Mouse (Mus musculus): ENCODE measurements around the gene Yeats4. TPM values are rescaled to one million over a fixed set of nuclear protein-coding genes. Genes with fewer than 3 reads are reported as not detected.
"Not testable (repeated sequence)": the region's sequence is repeated elsewhere in the genome, so short reads cannot be mapped to it uniquely, and the experiment has no call there.

Gene Yeats4
- polyA plus RNA-seq, 1 experiment, result 27.8 TPM

DNA sequence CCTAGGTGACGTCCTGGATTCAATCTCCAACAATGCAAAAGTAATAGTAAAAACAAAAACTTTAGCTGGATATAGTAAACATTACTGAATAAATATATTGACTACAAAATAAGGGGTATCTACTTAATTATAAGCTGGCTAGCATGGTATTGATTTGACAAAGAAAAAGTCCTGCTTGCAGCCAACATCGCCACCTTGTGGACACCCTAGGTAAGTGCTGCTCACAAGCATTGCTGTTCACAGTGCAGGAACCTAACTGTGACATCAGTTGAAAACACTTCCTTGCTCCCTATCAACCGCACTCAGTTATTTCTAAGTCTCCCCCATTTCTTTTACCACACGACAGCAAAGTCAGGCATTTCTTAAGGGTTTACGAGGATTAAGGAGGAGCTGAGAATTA lies 7.5 kb downstream of the Yeats4 start:
- Histone ChIP-seq H3K79me2 (ENCODE audit: control insufficient read depth, insufficient read depth) (no peaks in the 10 kb centered on the region), H3K36me3 (ENCODE audit: control insufficient read depth, insufficient read depth) (peaks cover 30% of the 10 kb centered on the region), H3K4me2 (ENCODE audit: low read depth) (no peak overlapping the region), H3K27me3 (ENCODE audit: control insufficient read depth, insufficient read depth, insufficient read length) (no peaks in the 10 kb centered on the region), H3ac (ENCODE audit: control insufficient read depth, insufficient read length) (no peak overlapping the region), H3K4me3 (no peak overlapping the region)
- TF ChIP-seq TCF3 (IDR thresholded peaks at IDR 0.05; ENCODE audit: insufficient read length, low read depth), result no peak

DNA sequence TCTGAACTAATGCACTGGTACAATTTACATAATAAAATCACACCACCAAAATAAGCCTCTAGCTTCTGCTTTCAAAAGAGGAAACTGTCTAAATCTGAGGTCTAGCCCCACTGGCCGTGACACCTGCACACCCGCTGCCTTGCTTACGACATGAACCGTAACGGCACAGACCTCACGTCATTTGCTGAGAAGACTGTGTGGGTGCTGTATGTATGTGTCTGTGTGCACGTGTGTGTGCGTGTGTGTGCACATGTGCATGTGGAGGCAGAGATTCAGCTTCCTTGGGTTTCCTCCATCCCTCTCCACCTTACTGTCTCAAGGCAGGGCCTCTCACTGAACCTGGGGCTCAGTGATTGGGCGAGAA lies 8.2 kb downstream of the Yeats4 start:
- no peak overlapping the region for H3K4me3 ChIP-seq
- H3K79me2 ChIP-seq (ENCODE audit: control insufficient read depth, insufficient read depth), result no peaks in the 10 kb centered on the region
- peaks cover 30% of the 10 kb centered on the region for H3K36me3 ChIP-seq (ENCODE audit: control insufficient read depth, insufficient read depth)
- H3K4me2 ChIP-seq (ENCODE audit: low read depth), result no peak overlapping the region
- no peaks in the 10 kb centered on the region for H3K27me3 ChIP-seq (ENCODE audit: control insufficient read depth, insufficient read depth, insufficient read length)
- H3ac ChIP-seq (ENCODE audit: control insufficient read depth, insufficient read length), result no peak overlapping the region
- TF ChIP-seq POLR2AphosphoS2 (IDR thresholded peaks at IDR 0.05; ENCODE audit: insufficient read length, low read depth), result no peak
- TF ChIP-seq POLR2A (IDR thresholded peaks at IDR 0.05; ENCODE audit: insufficient read length, low read depth), result no peak
- TF ChIP-seq TCF12 (IDR thresholded peaks at IDR 0.05; ENCODE audit: insufficient read depth, poor library complexity, severe bottlenecking), result no peak
- no peak for TF ChIP-seq SRF (IDR thresholded peaks at IDR 0.05; ENCODE audit: control insufficient read depth, insufficient read length, low read depth)
- no peak for TF ChIP-seq USF1 (IDR thresholded peaks at IDR 0.05; ENCODE audit: low read depth)
- no peak for TF ChIP-seq CEBPB (IDR thresholded peaks at IDR 0.05; ENCODE audit: insufficient read depth, poor library complexity, severe bottlenecking)
- no peak for TF ChIP-seq MAX (IDR thresholded peaks at IDR 0.05; ENCODE audit: low read depth)
- TF ChIP-seq E2F4 (IDR thresholded peaks at IDR 0.05; ENCODE audit: insufficient read depth), result no peak
- TF ChIP-seq TCF3 (IDR thresholded peaks at IDR 0.05; ENCODE audit: insufficient read length, low read depth), result no peak
- TF ChIP-seq REST (IDR thresholded peaks at IDR 0.05; ENCODE audit: insufficient read depth, insufficient read length), result no peak
- TF ChIP-seq MYOG (IDR thresholded peaks at IDR 0.05; ENCODE audit: control insufficient read depth in 1 of 3, insufficient read depth in 1 of 3, insufficient read length in 2 of 3, low read depth in 2 of 3), result no peak
- no peak for TF ChIP-seq MYOD1 (IDR thresholded peaks at IDR 0.05; ENCODE audit: control insufficient read depth in 1 of 3, insufficient read length in 2 of 3, low read depth in 2 of 3)

DNA sequence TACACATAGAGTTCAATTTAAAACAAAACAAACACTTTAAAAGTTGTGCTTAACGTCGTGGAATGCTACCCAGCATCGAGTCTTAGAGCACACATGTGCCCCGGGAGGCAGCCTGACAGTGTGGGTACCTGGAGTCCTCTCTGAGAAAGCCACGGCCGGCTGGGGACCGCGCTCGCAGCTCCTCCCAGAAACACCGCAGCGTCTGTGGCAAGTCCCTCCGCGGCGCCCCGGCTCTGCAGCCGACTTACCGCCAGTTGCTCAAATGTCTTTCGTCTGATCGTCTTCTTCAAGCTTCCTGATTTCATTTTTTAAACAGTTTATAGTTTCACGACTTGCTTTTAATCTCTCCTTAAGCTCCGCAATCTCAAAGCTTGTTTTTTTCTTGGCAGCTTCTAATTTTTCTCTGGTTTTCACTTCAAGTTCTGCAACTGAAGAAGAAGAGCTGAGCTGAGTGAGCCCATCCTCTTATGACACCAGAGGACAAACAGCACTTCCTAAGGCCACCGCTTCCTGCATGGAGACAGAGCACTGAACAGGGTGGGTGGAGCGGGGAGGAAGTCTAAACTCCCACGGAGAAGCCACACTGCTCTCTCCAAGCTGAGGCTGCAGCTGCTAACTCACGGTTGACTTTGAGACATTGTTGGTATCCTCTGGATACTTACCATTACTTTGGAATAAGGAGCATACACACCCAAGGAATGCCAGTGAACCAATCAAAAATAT lies 8.7 kb downstream of the Yeats4 start:
- no peak overlapping the region for H3K4me2 ChIP-seq (ENCODE audit: low read depth)
- H3K4me3 ChIP-seq, result no peak overlapping the region
- no peak overlapping the region for H3ac ChIP-seq (ENCODE audit: control insufficient read depth, insufficient read length)
- H3K27me3 ChIP-seq (ENCODE audit: control insufficient read depth, insufficient read depth, insufficient read length), result no peaks in the 10 kb centered on the region
- no peaks in the 10 kb centered on the region for H3K79me2 ChIP-seq (ENCODE audit: control insufficient read depth, insufficient read depth)
- TF ChIP-seq MYOG (IDR thresholded peaks at IDR 0.05; ENCODE audit: control insufficient read depth in 1 of 3, insufficient read depth in 1 of 3, insufficient read length in 2 of 3, low read depth in 2 of 3) (no peak), MAX (IDR thresholded peaks at IDR 0.05; ENCODE audit: low read depth) (no peak), CEBPB (IDR thresholded peaks at IDR 0.05; ENCODE audit: insufficient read depth, poor library complexity, severe bottlenecking) (no peak), USF1 (IDR thresholded peaks at IDR 0.05; ENCODE audit: low read depth) (no peak), TCF3 (IDR thresholded peaks at IDR 0.05; ENCODE audit: insufficient read length, low read depth) (no peak), E2F4 (IDR thresholded peaks at IDR 0.05; ENCODE audit: insufficient read depth) (no peak), POLR2AphosphoS2 (IDR thresholded peaks at IDR 0.05; ENCODE audit: insufficient read length, low read depth) (no peak), POLR2A (IDR thresholded peaks at IDR 0.05; ENCODE audit: insufficient read length, low read depth) (no peak), MYOD1 (IDR thresholded peaks at IDR 0.05; ENCODE audit: control insufficient read depth in 1 of 3, insufficient read length in 2 of 3, low read depth in 2 of 3) (no peak), TCF12 (IDR thresholded peaks at IDR 0.05; ENCODE audit: insufficient read depth, poor library complexity, severe bottlenecking) (no peak), SRF (IDR thresholded peaks at IDR 0.05; ENCODE audit: control insufficient read depth, insufficient read length, low read depth) (no peak), REST (IDR thresholded peaks at IDR 0.05; ENCODE audit: insufficient read depth, insufficient read length) (no peak)
- H3K36me3 ChIP-seq (ENCODE audit: control insufficient read depth, insufficient read depth), result peaks cover 27% of the 10 kb centered on the region

DNA sequence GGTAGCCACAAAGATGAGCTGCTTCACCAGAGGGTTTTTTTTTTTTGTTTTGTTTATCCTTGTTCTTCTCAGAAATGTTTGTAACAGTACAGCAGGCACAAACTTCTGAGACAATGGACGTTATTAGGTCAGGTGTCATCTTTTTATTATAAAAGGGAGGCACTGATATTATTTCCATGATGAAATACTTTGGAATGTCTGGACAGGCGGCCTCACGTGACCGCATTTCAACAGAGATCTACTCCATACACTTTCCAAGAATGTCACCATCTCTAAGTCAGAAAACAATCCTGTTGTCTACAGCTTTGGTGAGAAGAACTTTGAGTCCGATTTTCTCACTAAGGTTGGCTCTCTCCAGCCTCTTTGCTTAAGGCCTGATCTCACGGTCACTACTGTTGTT lies 13.3 kb downstream of the Yeats4 start:
- TF ChIP-seq USF1 (IDR thresholded peaks at IDR 0.05; ENCODE audit: low read depth), result peak; percentile 89
- TF ChIP-seq MYOG (IDR thresholded peaks at IDR 0.05; ENCODE audit: control insufficient read depth in 1 of 3, insufficient read depth in 1 of 3, insufficient read length in 2 of 3, low read depth in 2 of 3), result no peak
- no peak for TF ChIP-seq SRF (IDR thresholded peaks at IDR 0.05; ENCODE audit: control insufficient read depth, insufficient read length, low read depth)
- no peak for TF ChIP-seq MAX (IDR thresholded peaks at IDR 0.05; ENCODE audit: low read depth)
- TF ChIP-seq REST (IDR thresholded peaks at IDR 0.05; ENCODE audit: insufficient read depth, insufficient read length), result no peak
- peak; percentile 72 for TF ChIP-seq CEBPB (IDR thresholded peaks at IDR 0.05; ENCODE audit: insufficient read depth, poor library complexity, severe bottlenecking)
- TF ChIP-seq POLR2AphosphoS2 (IDR thresholded peaks at IDR 0.05; ENCODE audit: insufficient read length, low read depth), result no peak
- TF ChIP-seq E2F4 (IDR thresholded peaks at IDR 0.05; ENCODE audit: insufficient read depth), result no peak
- Histone ChIP-seq H3K36me3 (ENCODE audit: control insufficient read depth, insufficient read depth) (peaks cover 4% of the 10 kb centered on the region), H3K4me3 (no peak overlapping the region), H3K27me3 (ENCODE audit: control insufficient read depth, insufficient read depth, insufficient read length) (no peaks in the 10 kb centered on the region), H3ac (ENCODE audit: control insufficient read depth, insufficient read length) (no peak overlapping the region), H3K79me2 (ENCODE audit: control insufficient read depth, insufficient read depth) (no peaks in the 10 kb centered on the region), H3K4me2 (ENCODE audit: low read depth) (peak overlapping the region; percentile 70)

DNA sequence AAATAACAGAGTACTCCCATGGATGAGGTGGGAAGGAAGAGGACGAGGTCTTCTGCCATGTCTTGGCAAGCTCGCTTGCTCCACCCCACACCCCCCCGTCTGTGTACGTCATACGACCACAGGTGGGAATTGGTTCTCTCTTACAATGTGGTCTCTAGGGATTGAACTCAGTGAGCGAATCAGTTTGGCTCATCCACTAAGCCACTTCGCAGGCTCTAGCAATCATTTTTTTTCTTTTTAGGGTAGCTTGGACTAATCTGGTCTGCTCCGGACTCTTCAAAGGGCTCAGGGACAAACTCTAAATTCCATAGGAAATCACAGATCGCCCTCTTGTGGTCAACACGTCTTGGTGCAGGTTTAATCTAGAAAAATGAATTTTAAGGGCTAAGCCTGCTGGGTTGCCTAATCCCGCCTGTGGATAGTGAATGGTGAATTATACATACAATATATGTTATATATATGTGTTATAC lies 14.8 kb downstream of the Yeats4 start:
- Histone ChIP-seq H3ac (ENCODE audit: control insufficient read depth, insufficient read length) (no peak overlapping the region), H3K27me3 (ENCODE audit: control insufficient read depth, insufficient read depth, insufficient read length) (no peaks in the 10 kb centered on the region), H3K36me3 (ENCODE audit: control insufficient read depth, insufficient read depth) (peaks cover 4% of the 10 kb centered on the region), H3K4me2 (ENCODE audit: low read depth) (peak overlapping the region; percentile 37), H3K79me2 (ENCODE audit: control insufficient read depth, insufficient read depth) (no peaks in the 10 kb centered on the region), H3K4me3 (no peak overlapping the region)
- TF ChIP-seq MYOD1 (IDR thresholded peaks at IDR 0.05; ENCODE audit: control insufficient read depth in 1 of 3, insufficient read length in 2 of 3, low read depth in 2 of 3) (no peak), USF1 (IDR thresholded peaks at IDR 0.05; ENCODE audit: low read depth) (no peak), REST (IDR thresholded peaks at IDR 0.05; ENCODE audit: insufficient read depth, insufficient read length) (no peak), POLR2A (IDR thresholded peaks at IDR 0.05; ENCODE audit: insufficient read length, low read depth) (no peak), E2F4 (IDR thresholded peaks at IDR 0.05; ENCODE audit: insufficient read depth) (no peak), TCF3 (IDR thresholded peaks at IDR 0.05; ENCODE audit: insufficient read length, low read depth) (no peak), MYOG (IDR thresholded peaks at IDR 0.05; ENCODE audit: control insufficient read depth in 1 of 3, insufficient read depth in 1 of 3, insufficient read length in 2 of 3, low read depth in 2 of 3) (no peak), CEBPB (IDR thresholded peaks at IDR 0.05; ENCODE audit: insufficient read depth, poor library complexity, severe bottlenecking) (no peak), POLR2AphosphoS2 (IDR thresholded peaks at IDR 0.05; ENCODE audit: insufficient read length, low read depth) (no peak), TCF12 (IDR thresholded peaks at IDR 0.05; ENCODE audit: insufficient read depth, poor library complexity, severe bottlenecking) (no peak), SRF (IDR thresholded peaks at IDR 0.05; ENCODE audit: control insufficient read depth, insufficient read length, low read depth) (no peak), MAX (IDR thresholded peaks at IDR 0.05; ENCODE audit: low read depth) (no peak)

DNA sequence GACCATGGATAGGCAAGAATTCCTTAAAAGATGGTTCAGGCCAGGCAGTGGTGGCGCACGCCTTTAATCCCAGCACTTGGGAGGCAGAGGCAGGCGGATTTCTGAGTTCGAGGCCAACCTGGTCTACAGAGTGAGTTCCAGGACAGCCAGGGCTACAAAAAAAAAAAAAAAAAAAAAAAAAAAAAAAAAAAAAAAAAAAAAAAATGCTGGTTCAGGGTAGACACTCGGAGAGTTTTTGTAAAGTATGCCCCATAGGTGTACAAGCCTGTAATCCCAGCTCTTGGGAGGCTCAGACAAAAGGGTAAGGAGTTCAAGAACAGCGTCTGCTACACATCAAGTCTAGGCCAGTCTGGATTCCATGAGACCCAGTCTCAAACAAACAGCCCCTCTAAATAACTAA lies 15.5 kb downstream of the Yeats4 start:
- not testable (repeated sequence) for H3K27me3 ChIP-seq (ENCODE audit: control insufficient read depth, insufficient read depth, insufficient read length); H3K4me3 ChIP-seq; H3K79me2 ChIP-seq (ENCODE audit: control insufficient read depth, insufficient read depth); H3K4me2 ChIP-seq (ENCODE audit: low read depth); H3ac ChIP-seq (ENCODE audit: control insufficient read depth, insufficient read length); H3K36me3 ChIP-seq (ENCODE audit: control insufficient read depth, insufficient read depth)

Data from myocyte (in vitro differentiated cells).